ENCODE assay signal across 11 mouse cellular contexts in the genomic region with DNA sequence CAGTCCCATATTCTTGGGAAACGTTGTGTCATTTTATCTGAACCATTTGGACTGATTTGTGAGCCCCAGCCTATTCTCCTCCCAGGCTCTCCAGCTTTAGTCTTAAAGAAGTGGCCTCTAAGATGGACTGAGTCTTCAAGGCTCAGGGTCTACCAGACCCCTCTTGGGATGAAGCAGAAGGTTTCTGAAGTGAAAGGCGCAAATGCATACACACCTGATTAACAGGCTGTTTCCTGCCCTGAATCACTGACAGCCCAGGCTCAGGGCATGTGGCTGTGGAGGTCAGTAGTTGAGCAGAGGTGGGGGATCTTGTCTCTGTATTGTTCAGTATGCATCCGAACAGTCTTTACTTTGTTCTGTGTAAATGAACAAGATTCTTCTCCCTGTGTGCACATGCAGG. TPM values are rescaled to one million over a fixed set of nuclear protein-coding genes. Genes with fewer than 3 reads are reported as not detected.
DNase-seq lines count a peak whose midpoint lies in the region; ATAC-seq and TF ChIP-seq lines count a peak whose summit lies in the region.
"Had no signal": no experiment of that assay in that cellular context is flagged by ENCODE, and none has a peak within 500 bp of the region (broad histone marks: within the 10 kb centered on the region; RNA-seq: fewer than 3 reads in every experiment).

No protein-coding gene starts in this region.

- H3K4me3 ChIP-seq in heart, embryonic 15.5 days, result no peak overlapping the region
- H3K4me3 ChIP-seq in MEL (ENCODE audit: control insufficient read depth in 1 of 2, insufficient read depth in 1 of 2, low read depth in 2 of 2, low read length in 2 of 2), result no peak overlapping the region
- H3K4me3 ChIP-seq in hindbrain, embryonic 14.5 days (replicated peaks; ENCODE audit: low read length), result peak overlapping the region; percentile 86
- H3K4me3 ChIP-seq in midbrain, embryonic 14.5 days (replicated peaks; ENCODE audit: low read depth, low read length), result peak overlapping the region; percentile 87; the same call in 1 of the 2 replicates

- H3K4me2 ChIP-seq in heart, embryonic 15.5 days, result peak overlapping the region; percentile 97; the same call in 1 of the 2 replicates
- H3K4me2 ChIP-seq in hindbrain, embryonic 14.5 days (replicated peaks), result peak overlapping the region; percentile 91
- peak overlapping the region; percentile 87 for H3K4me2 ChIP-seq in midbrain, embryonic 14.5 days (ENCODE audit: low read length)

- no peak for DNase-seq in heart, adult 18-20 months
- no peak for DNase-seq in MEL (ENCODE audit: low read depth, low spot score)
- DNase-seq in hindbrain, embryonic 14.5 days (ENCODE audit: low spot score), result no peak
- DNase-seq in midbrain, embryonic 14.5 days, result no peak
- no peak for DNase-seq in right cerebral cortex, postnatal 36 days (ENCODE audit: low spot score in 2 of 2)
- no peak for DNase-seq in frontal cortex, postnatal 36 days (ENCODE audit: low spot score in 2 of 2)
- DNase-seq in layer of hippocampus, postnatal 36 days, result no peak

- H3K4me1 ChIP-seq in heart, embryonic 15.5 days (replicated peaks), result peaks cover 19% of the 10 kb centered on the region
- H3K4me1 ChIP-seq in MEL (ENCODE audit: control insufficient read depth in 1 of 2, insufficient read depth in 2 of 2, low read length in 2 of 2), result peaks cover 6 to 38% of the 10 kb centered on the region in 2 experiments
- peaks cover 11% of the 10 kb centered on the region for H3K4me1 ChIP-seq in hindbrain, embryonic 14.5 days (replicated peaks; ENCODE audit: control insufficient read depth, insufficient read depth, low read length)
- H3K4me1 ChIP-seq in midbrain, embryonic 14.5 days (ENCODE audit: control insufficient read depth, insufficient read depth, low read length), result peaks cover 11% of the 10 kb centered on the region

- H3K27ac ChIP-seq in heart, embryonic 15.5 days, result no peak overlapping the region
- peak overlapping the region; percentile 51 for H3K27ac ChIP-seq in MEL (ENCODE audit: control insufficient read depth, low read depth, low read length)
- H3K27ac ChIP-seq in hindbrain, embryonic 14.5 days, result no peak overlapping the region
- H3K27ac ChIP-seq in midbrain, embryonic 14.5 days (replicated peaks; ENCODE audit: low read depth, low read length), result no peak overlapping the region

- peaks cover 39% of the 10 kb centered on the region for H3K79me2 ChIP-seq in MEL (ENCODE audit: control insufficient read depth, insufficient read depth, low read length, poor library complexity)

- no peak overlapping the region for H3K9ac ChIP-seq in heart, embryonic 15.5 days
- H3K9ac ChIP-seq in MEL (ENCODE audit: control insufficient read depth, low read depth, low read length, poor library complexity, severe bottlenecking), result peak overlapping the region; percentile 72
- peak overlapping the region; percentile 93; the same call in 1 of the 2 replicates for H3K9ac ChIP-seq in hindbrain, embryonic 14.5 days
- no peak overlapping the region; the same call in 1 of the 2 replicates for H3K9ac ChIP-seq in midbrain, embryonic 14.5 days (replicated peaks; ENCODE audit: low read length)

- H3K9me3 ChIP-seq in heart, embryonic 15.5 days (replicated peaks), result no peaks in the 10 kb centered on the region
- H3K9me3 ChIP-seq in MEL (replicated peaks; ENCODE audit: insufficient read depth, low read length), result no peaks in the 10 kb centered on the region
- no peaks in the 10 kb centered on the region for H3K9me3 ChIP-seq in hindbrain, embryonic 14.5 days (ENCODE audit: control insufficient read depth, low read length)
- no peaks in the 10 kb centered on the region for H3K9me3 ChIP-seq in midbrain, embryonic 14.5 days (ENCODE audit: control insufficient read depth, low read length)
- H3K9me3 ChIP-seq: G1E had no signal

- ATAC-seq in heart, embryonic 15.5 days (replicated peaks; ENCODE audit: insufficient number of reproducible peaks, insufficient read depth, low FRiP score, low read depth), result no peak
- ATAC-seq in hindbrain, embryonic 14.5 days (ENCODE audit: low FRiP score), result no peak
- no peak for ATAC-seq in midbrain, embryonic 14.5 days (ENCODE audit: low FRiP score, low TSS enrichment)

- peaks cover 16% of the 10 kb centered on the region; the same call in 1 of the 2 replicates for H3K36me3 ChIP-seq in heart, embryonic 15.5 days
- H3K36me3 ChIP-seq in MEL (ENCODE audit: control insufficient read depth in 1 of 2, insufficient read depth in 2 of 2, low read length in 2 of 2), result peaks cover 9 to 36% of the 10 kb centered on the region in 2 experiments
- peaks cover 24% of the 10 kb centered on the region for H3K36me3 ChIP-seq in hindbrain, embryonic 14.5 days (replicated peaks; ENCODE audit: control insufficient read depth, insufficient read depth)
- H3K36me3 ChIP-seq in midbrain, embryonic 14.5 days (ENCODE audit: control insufficient read depth, insufficient read depth, low read length), result peaks cover 19% of the 10 kb centered on the region

- TF ChIP-seq CTCF in MEL (IDR thresholded peaks at IDR 0.05 in 2 of 3, conservative IDR thresholded peaks at IDR 0.05 in 1 of 3; ENCODE audit: control insufficient read depth in 1 of 3, insufficient read depth in 1 of 3, low read depth in 2 of 3, low read length in 3 of 3, poor library complexity in 1 of 3, severe bottlenecking in 1 of 3), result no peak

- 63% methylated on average over 3 of the region's 3 CpGs for WGBS in heart, embryonic 15.5 days
- WGBS in hindbrain, embryonic 14.5 days, result 90% methylated on average over 3 of the region's 3 CpGs
- 87% methylated on average over 3 of the region's 3 CpGs for WGBS in midbrain, embryonic 14.5 days

- TF ChIP-seq EP300 in MEL (IDR thresholded peaks at IDR 0.05; ENCODE audit: low read depth in 1 of 2, low read length in 2 of 2), result no peak

- no peaks in the 10 kb centered on the region for H3K27me3 ChIP-seq in heart, embryonic 15.5 days
- H3K27me3 ChIP-seq in MEL (ENCODE audit: control insufficient read depth in 1 of 2, insufficient read depth in 2 of 2, low read length in 2 of 2), result no peaks in the 10 kb centered on the region
- H3K27me3 ChIP-seq in hindbrain, embryonic 14.5 days (ENCODE audit: control insufficient read depth, insufficient read depth, low read length), result no peaks in the 10 kb centered on the region
- H3K27me3 ChIP-seq in midbrain, embryonic 14.5 days (ENCODE audit: control insufficient read depth, insufficient read depth, low read length), result no peaks in the 10 kb centered on the region

- TF ChIP-seq RAD21 in MEL (IDR thresholded peaks at IDR 0.05; ENCODE audit: low read depth, low read length), result no peak

- no peak for TF ChIP-seq POLR2A in MEL (IDR thresholded peaks at IDR 0.05; ENCODE audit: control insufficient read depth in 1 of 2, insufficient read depth in 1 of 2, low read depth in 1 of 2, low read length in 2 of 2, poor library complexity in 1 of 2)

TF ChIP-seq in MEL, 35 proteins besides CTCF, POLR2A, EP300 and RAD21 (continues in another document):
- TF ChIP-seq MXI1 (IDR thresholded peaks at IDR 0.05; ENCODE audit: low read depth, low read length) (no peak), MEF2A (IDR thresholded peaks at IDR 0.05; ENCODE audit: extremely low read depth, insufficient replicate concordance, low read depth, low read length, poor library complexity, severe bottlenecking) (no peak), SMC3 (IDR thresholded peaks at IDR 0.05; ENCODE audit: low read depth, low read length) (no peak), POLR2AphosphoS2 (IDR thresholded peaks at IDR 0.05; ENCODE audit: low read length) (no peak), ZC3H11A (IDR thresholded peaks at IDR 0.05; ENCODE audit: low read depth, low read length) (no peak)

RNA-seq across cellular contexts. Expression of a gene that starts 0.9 kb away (rescaled TPM):
- 71.9 and 89.7 TPM in 2 replicates for polyA plus RNA-seq in heart, embryonic 15.5 days (2015; fragmentation: Nextera tagmentation; extraction: Ambion mirVana)
- total RNA-seq in heart, adult 18-20 months (2021), result 10 to 100 TPM; 35.2 to 38.1 TPM
- total RNA-seq in MEL (2012; rRNA removed), result 214 and 256 TPM in 2 replicates
- polyA plus RNA-seq in MEL (2012; ENCODE audit: insufficient read depth in 1 of 2, insufficient read length in 2 of 2, low read depth in 1 of 2, low replicate concordance in 2 of 2, missing spikeins in 1 of 2), result 100 to 1,000 TPM; 143 to 331 TPM
- 104 and 110 TPM in 2 replicates for polyA plus RNA-seq in hindbrain, embryonic 14.5 days (2014; fragmentation: Nextera tagmentation; extraction: Ambion mirVana)
- 77.9 and 112 TPM in 2 replicates for polyA plus RNA-seq in midbrain, embryonic 14.5 days (2014; fragmentation: Nextera tagmentation; extraction: Ambion mirVana)
- 10 to 100 TPM; 65.6 to 82.5 TPM for total RNA-seq in layer of hippocampus, postnatal 36 days (2021)

RNA-seq across cellular contexts. Expression of a gene that starts 49.7 kb away (rescaled TPM):
- 26.1 and 33.6 TPM in 2 replicates for polyA plus RNA-seq in heart, embryonic 15.5 days (2015; fragmentation: Nextera tagmentation; extraction: Ambion mirVana)
- total RNA-seq in heart, adult 18-20 months (2021), result 10 to 100 TPM; 27.4 to 28.2 TPM
- total RNA-seq in MEL (2012; rRNA removed), result 9.3 and 11.8 TPM in 2 replicates
- polyA plus RNA-seq in MEL (2012; ENCODE audit: insufficient read depth in 1 of 2, insufficient read length in 2 of 2, low read depth in 1 of 2, low replicate concordance in 2 of 2, missing spikeins in 1 of 2), result 10 to 100 TPM in 1 of 2 experiments, not detected in 1; 20.3 TPM
- polyA plus RNA-seq in hindbrain, embryonic 14.5 days (2014; fragmentation: Nextera tagmentation; extraction: Ambion mirVana), result 50.1 and 51.4 TPM in 2 replicates
- 34.6 and 39.0 TPM in 2 replicates for polyA plus RNA-seq in midbrain, embryonic 14.5 days (2014; fragmentation: Nextera tagmentation; extraction: Ambion mirVana)
- 10 to 100 TPM; 41.4 to 45.0 TPM for total RNA-seq in layer of hippocampus, postnatal 36 days (2021)

RNA-seq across cellular contexts. Expression of a gene that starts 49.7 kb away (rescaled TPM):
- polyA plus RNA-seq in heart, embryonic 15.5 days (2015; fragmentation: Nextera tagmentation; extraction: Ambion mirVana), result 24.5 and 28.3 TPM in 2 replicates
- total RNA-seq in heart, adult 18-20 months (2021), result 10 to 100 TPM; 64.4 to 68.7 TPM
- total RNA-seq in MEL (2012; rRNA removed), result 15.3 and 19.9 TPM in 2 replicates
- 10 to 100 TPM in 1 of 2 experiments, not detected in 1; 19.1 TPM for polyA plus RNA-seq in MEL (2012; ENCODE audit: insufficient read depth in 1 of 2, insufficient read length in 2 of 2, low read depth in 1 of 2, low replicate concordance in 2 of 2, missing spikeins in 1 of 2)
- 34.1 and 36.5 TPM in 2 replicates for polyA plus RNA-seq in hindbrain, embryonic 14.5 days (2014; fragmentation: Nextera tagmentation; extraction: Ambion mirVana)
- 29.4 and 35.5 TPM in 2 replicates for polyA plus RNA-seq in midbrain, embryonic 14.5 days (2014; fragmentation: Nextera tagmentation; extraction: Ambion mirVana)
- 10 to 100 TPM; 37.2 to 38.9 TPM for total RNA-seq in layer of hippocampus, postnatal 36 days (2021)

RNA-seq across cellular contexts. Expression of a gene that starts 58.9 kb away (rescaled TPM):
- polyA plus RNA-seq in heart, embryonic 15.5 days (2015; fragmentation: Nextera tagmentation; extraction: Ambion mirVana), result not detected in 2 replicates
- total RNA-seq in heart, adult 18-20 months (2021), result under 1 TPM in 1 of 2 experiments, not detected in 1; 0.44 TPM
- total RNA-seq in MEL (2012; rRNA removed), result 0.08 TPM in 1 of 2 replicates, not detected in the other
- polyA plus RNA-seq in MEL (2012; ENCODE audit: insufficient read depth in 1 of 2, insufficient read length in 2 of 2, low read depth in 1 of 2, low replicate concordance in 2 of 2, missing spikeins in 1 of 2), result under 1 TPM in 1 of 2 experiments, not detected in 1; 0.14 TPM
- polyA plus RNA-seq in hindbrain, embryonic 14.5 days (2014; fragmentation: Nextera tagmentation; extraction: Ambion mirVana), result not detected in 2 replicates
- polyA plus RNA-seq in midbrain, embryonic 14.5 days (2014; fragmentation: Nextera tagmentation; extraction: Ambion mirVana), result not detected in 2 replicates
- total RNA-seq in layer of hippocampus, postnatal 36 days (2021), result not detected
- total RNA-seq: hematopoietic stem cell, adult 5-6 weeks had no signal
- polyA plus RNA-seq: cerebellum, adult 2 months; G1E had no signal

Comparison
In these comparisons a context has a peak if more than half of its experiments do, and no peak if none do; other contexts are left out.
1. H3K4me3 ChIP-seq: peak in hindbrain, embryonic 14.5 days (single experiment) and midbrain, embryonic 14.5 days (single experiment); none in heart, embryonic 15.5 days (single experiment) and MEL (0 of 2).
2. H3K9ac ChIP-seq: peak in MEL (single experiment) and hindbrain, embryonic 14.5 days (single experiment); none in heart, embryonic 15.5 days (single experiment) and midbrain, embryonic 14.5 days (single experiment).
3. Peak in every context shown above with its lines, with median percentiles within 50 percentile points of each other: H3K4me2 ChIP-seq.